Mouse (Mus musculus): ENCODE measurements around the gene Sfxn3. TPM values are rescaled to one million over a fixed set of nuclear protein-coding genes. Genes with fewer than 3 reads are reported as not detected.
A peak's percentile ranks its signal among the peaks of the same experiment; 100 is the strongest.

Gene Sfxn3
- total RNA-seq, 4 experiments from 2014 or later = 21.2 to 25.8 (median 22.7) TPM

DNA sequence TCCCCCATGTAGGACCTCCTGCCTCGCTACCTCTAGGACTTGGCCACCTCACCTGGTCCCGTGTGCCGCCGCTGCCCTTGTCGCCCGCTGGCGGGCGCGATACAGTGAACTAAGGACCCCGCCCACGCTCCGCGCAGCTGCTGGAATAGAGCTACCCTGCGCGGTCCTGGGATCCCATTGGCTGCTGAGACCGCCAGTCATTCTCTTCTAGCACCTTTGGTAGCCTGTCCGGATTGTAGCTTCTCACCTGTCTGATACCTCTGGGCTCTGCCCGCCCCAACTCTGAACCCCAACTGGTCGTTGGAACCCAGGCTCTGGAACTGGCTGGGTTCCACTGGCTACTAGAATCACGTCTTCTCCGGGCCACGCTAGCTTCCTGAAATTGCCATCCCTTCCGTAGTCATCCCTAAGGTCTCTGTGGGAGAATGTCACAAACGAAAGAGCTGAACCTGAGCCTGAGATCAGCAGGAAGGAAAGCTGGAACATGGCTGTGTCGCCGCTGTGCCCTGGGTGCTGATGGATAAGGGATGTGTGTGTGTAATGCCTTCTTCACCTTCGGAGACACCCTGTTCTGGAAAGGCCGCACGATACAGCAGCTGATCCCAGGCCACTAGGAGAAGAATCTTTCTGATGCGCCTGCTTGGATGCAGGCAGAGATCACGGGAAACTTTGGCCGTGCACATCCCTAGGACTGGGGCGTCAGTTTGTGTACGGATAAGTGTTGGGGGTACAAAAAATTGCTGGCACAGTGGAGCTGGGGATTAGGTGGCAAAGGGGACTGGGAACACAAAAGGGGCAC, 581 bp upstream of the Sfxn3 start:
- DNase-seq (ENCODE audit: low spot score in 2 of 2) = peak; percentile 87

DNA sequence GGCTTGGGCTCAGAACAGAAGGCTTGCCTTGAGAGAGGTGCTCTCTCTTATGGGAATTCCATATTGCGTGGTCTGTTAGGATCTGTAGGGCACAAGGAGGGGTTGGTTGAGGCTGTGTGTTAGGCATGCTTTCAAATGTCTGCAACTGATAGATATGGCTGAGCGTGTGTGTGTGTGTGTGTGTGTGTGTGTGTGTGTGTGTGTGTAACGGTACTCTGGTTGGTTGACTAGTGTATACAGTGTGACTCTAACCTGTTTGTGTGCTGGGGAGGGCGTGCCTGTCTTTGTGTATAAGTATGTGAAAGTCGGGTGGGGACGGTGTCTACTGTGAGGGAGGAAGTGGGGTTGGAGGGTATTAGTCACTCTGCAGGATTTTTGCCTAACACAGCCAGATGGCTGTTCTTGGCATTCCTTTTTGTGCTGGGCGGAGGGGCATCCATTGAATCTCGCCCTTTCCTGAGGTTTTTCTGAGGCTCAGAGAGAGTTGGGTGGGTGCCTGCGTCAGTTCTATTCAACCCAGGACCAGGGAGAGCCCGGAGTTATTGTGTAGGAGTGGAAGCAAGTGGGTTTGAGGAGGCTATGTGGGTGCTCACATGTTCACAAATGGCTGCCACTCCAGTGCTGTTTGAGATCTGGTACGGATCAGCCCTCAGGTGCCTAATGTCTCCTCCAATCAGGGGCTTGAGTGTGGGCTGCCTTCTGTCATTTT, 786 bp downstream of the Sfxn3 start:
- no peak for DNase-seq (ENCODE audit: low spot score in 2 of 2)

GRCm38 (mm10) chr19:45048644-45049365, 1.5 kb downstream of the Sfxn3 start:
- no peak for DNase-seq (ENCODE audit: low spot score in 2 of 2)

DNA sequence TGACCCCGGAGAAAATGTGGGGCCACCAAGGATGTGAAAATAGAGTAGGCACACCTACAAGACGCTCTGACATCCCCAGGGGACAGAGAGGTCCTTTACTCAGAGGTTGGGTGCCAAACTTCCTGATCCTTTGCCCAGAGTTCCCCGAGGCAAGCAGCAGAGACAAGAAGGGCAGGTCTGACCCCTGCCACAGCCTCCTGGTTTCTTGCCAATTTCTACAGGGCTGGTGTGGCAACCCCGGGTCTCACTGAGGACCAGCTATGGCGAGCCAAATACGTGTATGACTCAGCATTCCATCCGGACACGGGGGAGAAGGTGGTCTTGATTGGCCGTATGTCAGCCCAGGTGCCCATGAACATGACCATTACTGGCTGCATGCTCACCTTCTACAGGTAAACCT, 2.2 kb downstream of the Sfxn3 start:
- no peak for DNase-seq (ENCODE audit: low spot score in 2 of 2)

DNA sequence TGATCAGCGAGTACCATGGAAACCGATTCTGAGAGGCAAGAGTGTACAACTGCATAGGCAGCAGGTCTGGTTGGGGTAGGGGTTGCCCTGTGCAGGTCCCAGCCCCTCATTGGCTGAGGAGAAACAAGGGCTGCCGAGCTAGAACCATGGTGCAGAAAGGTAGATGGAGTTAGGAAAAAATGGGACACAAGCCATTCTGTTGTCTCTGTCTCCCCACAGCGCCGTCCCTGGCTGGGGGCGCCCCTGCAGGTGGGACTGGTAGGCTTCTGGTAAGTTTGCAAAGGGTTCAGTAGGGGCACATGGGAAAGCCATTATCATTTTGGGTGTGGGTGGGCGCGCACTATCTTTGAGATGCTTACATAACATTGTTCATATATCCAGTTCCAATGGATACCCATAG, 6.1 kb downstream of the Sfxn3 start:
- DNase-seq (ENCODE audit: low spot score in 2 of 2) = no peak

- DNase-seq (ENCODE audit: low spot score in 2 of 2) = no peak
These were observed 7.8 kb downstream of the Sfxn3 start for GRCm38 (mm10) chr19:45054892-45055690.

DNA sequence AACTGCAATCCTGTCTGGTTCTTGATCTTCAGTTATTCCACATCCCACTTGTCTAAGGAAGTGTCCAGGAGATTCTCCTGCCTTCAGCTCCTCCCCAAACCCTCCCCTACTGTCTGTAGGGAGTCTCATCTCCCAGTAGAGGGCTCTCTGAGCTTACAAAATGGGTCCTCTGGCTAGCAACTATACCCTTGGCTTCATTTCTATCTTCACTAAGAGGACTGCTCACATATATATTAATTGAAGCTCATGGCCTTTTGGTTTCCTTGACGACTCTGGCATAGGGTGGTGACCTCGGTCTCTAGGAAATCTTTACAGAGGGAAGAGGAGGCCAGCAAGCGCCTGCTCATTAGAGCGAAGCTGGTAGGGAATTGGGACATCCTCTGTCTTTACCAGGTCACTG, 9.1 kb downstream of the Sfxn3 start:
- no peak for DNase-seq (ENCODE audit: low spot score in 2 of 2)

DNA sequence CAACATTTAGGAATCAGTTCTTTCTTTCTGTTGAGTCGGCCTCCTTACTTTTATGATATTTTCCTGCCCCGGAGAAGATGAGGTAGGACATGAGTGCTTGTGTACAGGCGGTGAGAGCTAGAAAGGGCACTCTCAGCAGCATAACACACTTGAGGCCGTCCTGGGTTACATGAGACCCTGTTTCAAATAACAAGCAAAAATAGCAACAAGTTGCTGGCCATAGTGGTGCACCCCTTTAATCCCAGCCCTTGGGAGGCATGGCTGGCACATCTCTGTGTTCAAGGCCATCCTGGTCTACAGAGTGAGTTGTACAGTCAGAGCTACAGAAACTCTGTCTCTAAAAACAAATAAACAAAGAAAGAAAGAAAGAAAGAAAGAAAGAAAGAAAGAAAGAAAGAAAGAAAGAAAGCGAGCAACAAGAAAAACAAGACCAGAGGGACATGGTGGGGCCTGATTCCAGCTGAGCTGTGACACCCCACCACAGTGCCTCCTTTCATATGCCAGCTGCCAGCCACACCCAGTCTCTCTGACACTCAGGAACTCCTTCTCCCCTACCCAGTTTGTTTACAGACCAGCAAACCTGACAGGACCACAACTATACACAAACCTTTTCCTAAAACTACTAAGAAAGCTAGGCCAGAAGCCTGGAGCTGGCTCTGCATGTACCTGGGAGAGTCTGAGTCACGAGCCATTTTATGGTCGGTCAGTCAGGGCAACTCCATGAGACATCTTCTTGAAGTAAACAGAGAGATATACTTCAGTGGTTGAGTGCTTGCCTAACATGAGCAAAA, 9.8 kb downstream of the Sfxn3 start:
- DNase-seq (ENCODE audit: low spot score in 2 of 2) = no peak

DNA sequence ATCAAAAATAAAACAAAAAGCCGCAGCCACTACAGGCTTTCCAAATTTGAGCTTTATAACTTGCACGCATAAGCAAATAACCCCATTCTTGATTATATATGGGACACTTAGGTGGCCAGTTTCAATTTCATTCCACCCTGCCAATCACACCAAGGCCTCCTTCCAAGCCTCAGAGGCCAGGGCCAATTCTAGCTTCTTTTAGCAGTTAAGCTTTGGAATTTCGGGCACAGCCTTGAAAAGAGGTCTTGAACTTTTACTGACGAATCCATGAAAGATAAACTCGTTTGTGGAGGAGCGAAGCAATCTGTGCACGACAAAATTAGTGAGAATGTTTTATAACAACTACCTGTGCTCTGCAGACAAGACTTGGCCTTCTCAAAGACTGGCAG, 10.4 kb downstream of the Sfxn3 start:
- no peak for DNase-seq (ENCODE audit: low spot score in 2 of 2)

DNA sequence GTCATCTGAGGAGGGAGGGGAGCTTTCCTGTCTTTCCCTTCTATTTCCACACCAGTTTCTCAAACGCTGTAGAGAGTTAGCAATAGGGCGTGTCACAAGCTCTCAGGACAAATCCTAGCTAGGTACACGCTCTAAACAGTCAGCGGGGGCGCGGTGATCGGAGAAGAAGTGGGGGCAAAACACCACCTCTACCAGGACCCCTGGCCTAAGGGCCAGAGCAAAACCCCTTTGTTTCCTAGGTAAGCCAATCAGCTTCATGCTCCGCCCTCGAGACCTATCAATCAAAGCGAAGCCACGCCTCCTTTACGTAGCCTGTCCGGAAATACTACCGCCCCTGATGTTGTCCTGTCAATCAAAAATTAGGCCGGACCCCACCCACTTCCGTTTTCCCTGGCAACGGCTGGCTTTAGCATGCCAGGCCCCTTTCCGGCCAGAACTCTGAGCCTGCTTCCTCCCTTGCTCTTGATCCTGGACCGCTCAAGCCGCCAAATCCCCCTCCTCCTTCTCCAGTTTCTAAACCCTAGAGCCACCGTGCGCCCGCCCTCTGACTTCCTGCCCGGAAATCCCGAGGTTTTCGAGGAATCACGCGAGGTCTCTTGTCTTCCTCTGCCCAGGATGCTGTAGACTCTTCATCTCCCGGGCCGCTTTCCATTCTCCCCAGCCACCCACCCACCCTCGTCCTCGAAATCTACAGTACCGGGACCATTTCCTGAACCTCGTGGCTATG, 11.0 kb downstream of the Sfxn3 start:
- DNase-seq (ENCODE audit: low spot score in 2 of 2) = peak; percentile 88 to 90

GRCm38 (mm10) chr19:45058841-45059240, 11.5 kb downstream of the Sfxn3 start:
- DNase-seq (ENCODE audit: low spot score in 2 of 2) = no peak

DNA sequence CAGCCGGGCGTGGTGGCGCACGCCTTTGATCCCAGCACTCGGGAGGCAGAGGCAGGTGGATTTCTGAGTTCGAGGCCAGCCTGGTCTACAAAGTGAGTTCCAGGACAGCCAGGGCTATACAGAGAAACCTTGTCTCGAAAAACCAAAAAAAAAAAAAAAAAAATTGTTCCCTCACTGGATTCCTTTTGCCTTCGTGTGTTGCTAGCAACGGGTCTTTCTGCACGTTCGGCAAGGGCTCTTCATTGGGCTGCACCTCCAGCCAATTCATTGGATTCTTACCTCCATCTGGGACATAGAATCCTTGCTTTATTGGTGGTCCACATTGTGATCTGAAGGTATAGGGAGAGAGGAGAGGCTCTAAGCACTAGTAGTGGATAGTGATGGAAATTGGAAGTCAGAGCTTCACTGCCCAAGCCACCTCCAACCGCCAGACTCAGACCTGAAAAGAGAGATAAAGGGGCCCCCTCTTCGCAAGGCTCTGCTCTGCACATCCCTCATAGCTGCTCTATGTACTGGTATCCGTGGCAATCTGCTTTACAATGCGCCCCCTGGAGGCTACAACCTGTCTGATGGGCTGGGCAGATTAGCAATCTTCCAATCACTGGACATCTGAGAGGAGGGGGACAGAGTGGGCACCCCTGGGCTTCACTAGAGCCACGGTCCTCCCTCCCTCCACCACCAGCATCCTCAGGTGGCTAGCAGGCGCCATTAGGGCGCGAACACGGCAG, 16.4 kb downstream of the Sfxn3 start:
- DNase-seq (ENCODE audit: low spot score in 2 of 2) = no peak

DNA sequence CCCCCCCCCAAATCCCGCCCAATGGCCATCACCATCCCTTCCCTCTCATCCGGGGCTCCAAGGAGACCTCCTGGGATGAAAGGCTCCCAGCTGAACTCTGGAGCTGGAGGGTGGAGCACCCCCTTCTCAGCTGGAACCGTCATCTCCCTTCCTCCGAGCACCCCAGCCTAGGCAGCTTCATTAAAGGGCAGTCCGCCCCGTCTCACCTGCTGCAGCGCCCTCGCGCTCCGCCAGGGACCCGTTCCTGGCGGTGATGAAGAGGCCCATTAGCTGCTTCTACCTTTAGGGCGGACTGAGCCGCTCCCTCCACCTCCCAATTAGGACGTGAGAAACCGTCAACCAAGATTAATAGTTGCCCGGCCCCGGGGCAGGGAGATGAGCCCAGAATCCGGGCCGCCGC, 17.9 kb downstream of the Sfxn3 start:
- no peak for DNase-seq (ENCODE audit: low spot score in 2 of 2)

DNA sequence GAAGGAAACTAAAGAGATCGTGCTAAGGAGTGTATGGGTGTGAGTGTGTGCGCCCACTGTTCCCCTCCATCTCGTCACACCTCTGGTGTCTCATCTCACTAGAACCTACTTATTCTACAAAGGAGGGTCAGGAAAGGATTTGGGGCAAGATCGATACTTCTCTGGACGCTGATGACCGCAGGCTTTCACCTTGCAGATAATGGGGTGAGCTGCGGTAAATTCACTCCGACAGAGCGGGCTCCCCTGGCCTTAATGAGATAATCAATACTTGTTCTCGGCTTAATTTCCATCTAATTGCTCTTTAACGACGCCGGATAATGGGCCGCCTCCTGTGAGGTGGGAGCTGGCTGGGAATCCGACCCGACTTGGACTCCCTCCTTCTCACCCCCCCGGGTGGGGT, 19.9 kb downstream of the Sfxn3 start:
- no peak for DNase-seq (ENCODE audit: low spot score in 2 of 2)

GRCm38 (mm10) chr19:45067758-45068510, 20.6 kb downstream of the Sfxn3 start:
- DNase-seq (ENCODE audit: low spot score in 2 of 2) = no peak

DNA sequence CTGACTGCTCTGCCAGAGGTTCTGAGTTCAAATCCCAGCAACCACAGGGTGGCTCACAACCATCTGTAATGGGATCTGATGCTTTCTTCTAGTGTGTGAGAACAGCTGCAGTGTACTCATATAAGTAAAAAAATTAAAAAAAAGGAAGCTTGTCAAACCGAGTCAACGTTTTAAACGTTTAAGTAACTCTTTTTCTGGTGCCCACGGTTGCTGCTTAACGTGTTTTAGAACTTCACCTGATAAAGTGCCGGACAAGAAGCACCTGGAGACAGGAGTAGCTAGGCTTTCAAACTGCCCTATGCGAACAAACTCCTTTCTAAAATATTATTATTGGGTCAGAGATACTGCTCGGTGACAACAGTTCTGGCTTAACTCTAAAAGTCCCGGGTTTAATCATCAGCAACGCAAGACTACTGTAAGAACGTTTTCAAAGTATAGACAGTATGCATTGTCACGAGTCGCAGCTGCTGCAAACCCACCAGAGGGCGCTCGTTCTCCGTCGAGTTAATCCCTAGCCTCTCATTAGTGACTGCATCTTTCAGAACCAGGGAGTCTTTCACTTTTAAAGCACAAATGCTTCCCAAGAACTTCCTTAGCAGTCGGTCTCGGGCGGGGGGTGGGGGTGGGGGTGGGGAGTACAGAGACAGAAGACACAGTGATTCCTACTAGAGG, 26.7 kb downstream of the Sfxn3 start:
- peak in 1 of 2 experiments; percentile 13 for DNase-seq (ENCODE audit: low spot score in 2 of 2)

GRCm38 (mm10) chr19:45074580-45075322, 27.4 kb downstream of the Sfxn3 start, which contains the start of gene Kazald1:
TSS of gene Kazald1 (plus strand) at chr19:45075241.
- peak; percentile 91 for DNase-seq (ENCODE audit: low spot score in 2 of 2)

Data from gastrocnemius, adult 8-10 months (tissue).